Mouse (Mus musculus): ENCODE data around the gene Pitpnc1.

DNA sequence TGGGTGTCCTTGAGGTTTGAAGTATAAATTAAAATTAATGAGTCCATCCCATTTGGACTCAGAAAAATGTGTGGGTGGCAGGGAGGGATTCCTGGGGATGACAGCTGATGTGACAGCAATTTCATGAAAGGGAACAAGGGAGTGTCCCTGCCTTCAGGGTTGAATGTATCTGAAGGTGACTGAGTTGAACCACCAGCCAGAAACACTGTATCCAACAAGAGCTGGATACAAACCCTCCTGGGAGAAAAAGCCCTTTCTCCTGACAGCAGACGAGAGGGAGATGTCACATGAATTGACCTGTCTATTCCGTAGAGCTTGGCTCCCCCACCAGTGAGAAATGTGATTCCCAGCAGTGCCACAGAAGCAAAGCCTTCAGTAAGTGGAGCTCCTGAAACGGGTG is 115.0 kb downstream of the Pitpnc1 start:
- TF ChIP-seq POLR2A (IDR thresholded peaks at IDR 0.05; ENCODE audit: low read depth, low read length) = no peak
- no peak for TF ChIP-seq EP300 (IDR thresholded peaks at IDR 0.05; ENCODE audit: low read length)
- TF ChIP-seq ZMIZ1 (IDR thresholded peaks at IDR 0.05; ENCODE audit: low read depth, low read length) = no peak
- TF ChIP-seq USF1 (IDR thresholded peaks at IDR 0.05; ENCODE audit: low read depth, low read length) = no peak
- no peak for TF ChIP-seq SIN3A (IDR thresholded peaks at IDR 0.05; ENCODE audit: low read length)
- no peak for TF ChIP-seq CTCF (conservative IDR thresholded peaks at IDR 0.05 in 1 of 2, IDR thresholded peaks at IDR 0.05 in 1 of 2; ENCODE audit: low read depth in 2 of 2, low read length in 2 of 2)
- no peak for TF ChIP-seq ELF1 (IDR thresholded peaks at IDR 0.05; ENCODE audit: low read depth, low read length)
